In genomic region chr5:108903134-108903923, GRCm38 (mm10) we compare ENCODE assay signal across 9 mouse cellular contexts. TPM values are rescaled to one million over a fixed set of nuclear protein-coding genes. Genes with fewer than 3 reads are reported as not detected.
DNase-seq lines count a peak whose midpoint lies in the region; ATAC-seq and TF ChIP-seq lines count a peak whose summit lies in the region.
"Not testable (repeated sequence)": the region's sequence is repeated elsewhere in the genome, so short reads cannot be mapped to it uniquely, and the experiment has no call there.
"Had no signal": no experiment of that assay in that cellular context is flagged by ENCODE, and none has a peak within 500 bp of the region (broad histone marks: within the 10 kb centered on the region; RNA-seq: fewer than 3 reads in every experiment).

No protein-coding gene starts in this region.

- TF ChIP-seq CTCF in ES-Bruce4 (IDR thresholded peaks at IDR 0.05; ENCODE audit: low read depth, low read length): not testable (repeated sequence)

- not testable (repeated sequence) for TF ChIP-seq POLR2A in ES-Bruce4 (IDR thresholded peaks at IDR 0.05; ENCODE audit: insufficient read depth, low read length)

- H3K9ac ChIP-seq in ES-Bruce4 (ENCODE audit: low read depth, poor library complexity, severe bottlenecking); liver, embryonic 13.5 days; stomach, embryonic 16.5 days (ENCODE audit: low read length): not testable (repeated sequence)

- not testable (repeated sequence) for H3K4me2 ChIP-seq in liver, embryonic 13.5 days
- peak overlapping the region; percentile 43 for H3K4me2 ChIP-seq in stomach, embryonic 16.5 days (ENCODE audit: low read depth, low read length)

- WGBS in hindbrain, embryonic 10.5 days: 4% methylated on average over 36 of the region's 65 CpGs
- WGBS in liver, embryonic 13.5 days (ENCODE audit: insufficient replicate concordance): 6% methylated on average over 37 of the region's 65 CpGs
- WGBS in stomach, embryonic 16.5 days: under 1% methylated on average over 32 of the region's 65 CpGs

- peak; percentile 10 to 16 for DNase-seq in frontal cortex, postnatal 36 days (ENCODE audit: low spot score in 2 of 2)
- peak; percentile 7 for DNase-seq in hindbrain, embryonic 10.5 days (ENCODE audit: low spot score)
- peak; percentile 32 to 51 for DNase-seq in kidney, postnatal 4 days
- not testable (repeated sequence) for DNase-seq in liver, embryonic 13.5 days

- H3K36me3 ChIP-seq in ES-Bruce4 (ENCODE audit: control insufficient read depth, insufficient read depth, low read length, poor library complexity, severe bottlenecking); hindbrain, embryonic 10.5 days; liver, embryonic 13.5 days; stomach, embryonic 16.5 days (ENCODE audit: control insufficient read depth, insufficient read depth, low read length): not testable (repeated sequence)

- not testable (repeated sequence) for H3K27me3 ChIP-seq in ES-Bruce4 (ENCODE audit: control insufficient read depth, insufficient read depth, low read length, poor library complexity, severe bottlenecking); hindbrain, embryonic 10.5 days (ENCODE audit: insufficient read depth, poor library complexity, severe bottlenecking); liver, embryonic 13.5 days; stomach, embryonic 16.5 days (ENCODE audit: control insufficient read depth, insufficient read depth, low read length)

- H3K27ac ChIP-seq in ES-Bruce4 (ENCODE audit: insufficient read depth, low read length); hindbrain, embryonic 10.5 days; liver, embryonic 13.5 days; stomach, embryonic 16.5 days (ENCODE audit: low read length): not testable (repeated sequence)

- TF ChIP-seq EP300 in ES-Bruce4 (IDR thresholded peaks at IDR 0.05; ENCODE audit: insufficient read depth, low read depth, low read length): not testable (repeated sequence)

- 0 out of 2 replicates have a peak overlapping the region, but pooled peaks have one; percentile 6 for H3K4me3 ChIP-seq in ES-Bruce4 (ENCODE audit: low read depth, low read length)
- peak overlapping the region; percentile 38 for H3K4me3 ChIP-seq in hindbrain, embryonic 10.5 days
- not testable (repeated sequence) for H3K4me3 ChIP-seq in liver, embryonic 13.5 days (replicated peaks)
- H3K4me3 ChIP-seq in stomach, embryonic 16.5 days (replicated peaks; ENCODE audit: low read length): peak overlapping the region; percentile 29

- not testable (repeated sequence) for H3K4me1 ChIP-seq in ES-Bruce4 (ENCODE audit: control insufficient read depth, insufficient read depth, low read length); hindbrain, embryonic 10.5 days (replicated peaks); liver, embryonic 13.5 days (replicated peaks); stomach, embryonic 16.5 days (ENCODE audit: control insufficient read depth, insufficient read depth, low read length)

- ATAC-seq in common myeloid progenitor, adult 5-6 weeks (replicated peaks; ENCODE audit: low read depth, poor library complexity, severe bottlenecking): peak; percentile 100
- peak; percentile 97 for ATAC-seq in liver, embryonic 13.5 days (ENCODE audit: low read depth)
- peak; percentile 87 for ATAC-seq in monocyte, adult 5-6 weeks (replicated peaks; ENCODE audit: insufficient number of reproducible peaks, low FRiP score, low TSS enrichment, poor library complexity, severe bottlenecking)
- peak; percentile 97 for ATAC-seq in stomach, embryonic 16.5 days (ENCODE audit: insufficient read depth, low FRiP score)

- not testable (repeated sequence) for H3K9me3 ChIP-seq in ES-Bruce4 (replicated peaks; ENCODE audit: control insufficient read depth, insufficient read depth, low read length, poor library complexity, severe bottlenecking); hindbrain, embryonic 10.5 days; liver, embryonic 13.5 days (replicated peaks); stomach, embryonic 16.5 days (replicated peaks; ENCODE audit: control insufficient read depth, low read length)

RNA-seq across cellular contexts. Expression of gene Vmn2r9, which starts 50.9 kb away (rescaled TPM):
- polyA plus RNA-seq in ES-Bruce4 (2011; ENCODE audit: insufficient read depth, insufficient read length, low read depth, missing spikeins): not detected in 2 replicates
- total RNA-seq in common myeloid progenitor, adult 5-6 weeks (2017): not detected in 2 replicates
- not detected in 2 replicates for polyA plus RNA-seq in hindbrain, embryonic 10.5 days (2016; fragmentation: Nextera tagmentation; extraction: Ambion mirVana)
- polyA plus RNA-seq in liver, embryonic 13.5 days (2015; fragmentation: Nextera tagmentation; extraction: Ambion mirVana): not detected in 2 replicates
- total RNA-seq in monocyte, adult 5-6 weeks (2017): under 0.01 to 0.19 TPM in 2 of 3 replicates, not detected in the other
- polyA plus RNA-seq in stomach, embryonic 16.5 days (2015; fragmentation: Nextera tagmentation; extraction: Ambion mirVana): not detected in 2 replicates
- polyA plus RNA-seq: small intestine, adult 2 months had no signal
